Mouse (Mus musculus) lung, postnatal 0 days (tissue): ENCODE measurements around the gene Haghl. TPM values are rescaled to one million over a fixed set of nuclear protein-coding genes. Genes with fewer than 3 reads are reported as not detected.

Experiments used
- ATAC-seq: fragments of 200-750 bp; cut with Nextera tagmentation; 2 replicates; pipeline ENCODE4 v1.8.0; 2017; ENCODE audit warnings: moderate library complexity
- DNase-seq: peaks from one replicate; pipeline ENCODE4 v3.0.0-alpha.2; 2016; ENCODE audit warnings: low spot score
- H3K27ac ChIP-seq: fragments of 300-500 bp; sonication (generic); 2 replicates; pipeline ENCODE4 v1.5.1; 2014; ENCODE audit warnings: antibody characterized with exemption, mild to moderate bottlenecking, low read length, mixed read lengths
- H3K27me3 ChIP-seq: fragments of 300-500 bp; sonication (generic); replicated peaks from 2 replicates; pipeline ENCODE4 v1.6.1; 2014; ENCODE audit warnings: low read length, mixed read lengths; ENCODE audit not compliant: insufficient read depth
- H3K36me3 ChIP-seq: fragments of 300-500 bp; sonication (generic); 2 replicates; pipeline ENCODE4 v1.6.1; 2014; ENCODE audit warnings: low read length, mixed read lengths; ENCODE audit not compliant: insufficient read depth
- H3K4me1 ChIP-seq: fragments of 300-500 bp; sonication (generic); 2 replicates; pipeline ENCODE4 v1.6.1; 2014; ENCODE audit warnings: antibody characterized with exemption, low read depth, low read length, mixed read lengths; ENCODE audit not compliant: insufficient read depth
- H3K4me2 ChIP-seq: fragments of 300-500 bp; sonication (generic); replicated peaks from 2 replicates; pipeline ENCODE4 v1.6.1; 2014; ENCODE audit warnings: low read depth, mild to moderate bottlenecking, low read length, moderate library complexity, mixed read lengths
- H3K4me3 ChIP-seq: fragments of 300-500 bp; sonication (generic); 2 replicates; pipeline ENCODE4 v1.5.1; 2014; ENCODE audit warnings: low read depth, low read length
- H3K9ac ChIP-seq: fragments of 300-500 bp; sonication (generic); replicated peaks from 2 replicates; pipeline ENCODE4 v1.6.1; 2014; ENCODE audit warnings: low read depth, mild to moderate bottlenecking
- H3K9me3 ChIP-seq: fragments of 300-500 bp; sonication (generic); 2 replicates; pipeline ENCODE4 v1.6.1; 2016; ENCODE audit warnings: low read length, mixed read lengths
- CTCF ChIP-seq: IDR thresholded peaks from 2 replicates; pipeline ENCODE4 v1.5.1; 2016; ENCODE audit warnings: antibody characterized with exemption, mild to moderate bottlenecking
- EP300 ChIP-seq: IDR thresholded peaks from 2 replicates; pipeline ENCODE4 v1.6.1; 2016; ENCODE audit warnings: antibody characterized with exemption, mild to moderate bottlenecking, control low read depth
- WGBS: fragments of 180-500 bp; shearing (Covaris S2); extraction: QIAGEN DNeasy Blood & Tissue Kit; methylation state at CpG from one replicate; pipeline ENCODE4 v1.1.7; 2014; 5-methylcytosine and 5-hydroxymethylcytosine counted together
- polyA plus RNA-seq: library from polyadenylated mRNA; unstranded; fragments of >200 nt; fragmentation: Nextera tagmentation; extraction: Ambion mirVana; gene quantifications from 2 replicates; pipeline ENCODE4 v1.2.1, GENCODE M21; 2015

The Haghl gene
- polyA plus RNA-seq, 1 experiment from 2014 or later, result 42.7 TPM

GRCm38 (mm10) chr17:25791843-25792527 lies 6.5 kb upstream of the Haghl start:
- no peaks in the 10 kb centered on the region for H3K36me3 ChIP-seq
- no peak for TF ChIP-seq CTCF
- no peak for TF ChIP-seq EP300
- H3K4me3 ChIP-seq, result peak overlapping the region; percentile 68
- peak overlapping the region; percentile 39 for H3K9ac ChIP-seq
- 1% methylated on average over 45 of the region's 45 CpGs for WGBS
- H3K9me3 ChIP-seq, result no peaks in the 10 kb centered on the region
- H3K27ac ChIP-seq, result peak overlapping the region; percentile 76
- H3K27me3 ChIP-seq, result no peaks in the 10 kb centered on the region
- ATAC-seq, result peak; percentile 79
- DNase-seq, result peak; percentile 88
- H3K4me1 ChIP-seq, result peaks cover 9% of the 10 kb centered on the region; the same call in 1 of the 2 replicates
- peak overlapping the region; percentile 94 for H3K4me2 ChIP-seq

- TF ChIP-seq EP300 (no peak), CTCF (peak; percentile 18; the same call in 1 of the 2 replicates)
- no peak for DNase-seq
These were observed 5.9 kb upstream of the Haghl start for GRCm38 (mm10) chr17:25791320-25791842.

GRCm38 (mm10) chr17:25786781-25787504 lies 1.5 kb upstream of the Haghl start:
- Histone ChIP-seq H3K4me1 (peaks cover 8% of the 10 kb centered on the region; the same call in 1 of the 2 replicates), H3K9ac (no peak overlapping the region), H3K4me2 (no peak overlapping the region), H3K27me3 (no peaks in the 10 kb centered on the region), H3K36me3 (peaks cover 5% of the 10 kb centered on the region), H3K4me3 (no peak overlapping the region), H3K9me3 (no peaks in the 10 kb centered on the region), H3K27ac (no peak overlapping the region)
- ATAC-seq, result no peak
- DNase-seq, result no peak
- 91% methylated on average over 9 of the region's 9 CpGs for WGBS
- TF ChIP-seq CTCF, result no peak
- TF ChIP-seq EP300, result no peak

More at GRCm38 (mm10) chr17:25791320-25791842, 5.9 kb upstream of the Haghl start:
- no peak for ATAC-seq
- H3K9me3 ChIP-seq, result no peaks in the 10 kb centered on the region
- H3K4me1 ChIP-seq, result peaks cover 9% of the 10 kb centered on the region; the same call in 1 of the 2 replicates
- peak overlapping the region; percentile 39 for H3K9ac ChIP-seq
- H3K27me3 ChIP-seq, result no peaks in the 10 kb centered on the region
- H3K4me3 ChIP-seq, result peak overlapping the region; percentile 68
- 22% methylated on average over 19 of the region's 19 CpGs for WGBS
- H3K4me2 ChIP-seq, result peak overlapping the region; percentile 94
- H3K27ac ChIP-seq, result no peak overlapping the region
- no peaks in the 10 kb centered on the region for H3K36me3 ChIP-seq

- ATAC-seq, result no peak
These were observed 807 bp upstream of the Haghl start, which contains the start of gene Ccdc78 for GRCm38 (mm10) chr17:25786280-25786679. Gene Ccdc78, plus strand, starts transcription at chr17:25786580.

GRCm38 (mm10) chr17:25783861-25784574 lies 1.5 kb downstream of the Haghl start:
- Histone ChIP-seq H3K4me1 (peaks cover 8% of the 10 kb centered on the region; the same call in 1 of the 2 replicates), H3K9ac (no peak overlapping the region), H3K4me2 (no peak overlapping the region; the same call in 1 of the 2 replicates), H3K36me3 (peaks cover 15% of the 10 kb centered on the region), H3K27ac (no peak overlapping the region), H3K9me3 (no peaks in the 10 kb centered on the region), H3K27me3 (no peaks in the 10 kb centered on the region), H3K4me3 (no peak overlapping the region)
- DNase-seq (no peak), ATAC-seq (no peak)
- WGBS, result 62% methylated on average over 15 of the region's 15 CpGs
- no peak for TF ChIP-seq EP300
- no peak for TF ChIP-seq CTCF

More at GRCm38 (mm10) chr17:25786280-25786679, 807 bp upstream of the Haghl start, which contains the start of gene Ccdc78:
- WGBS, result 67% methylated on average over 3 of the region's 3 CpGs
- TF ChIP-seq EP300, result no peak
- TF ChIP-seq CTCF, result no peak
- Histone ChIP-seq H3K27me3 (no peaks in the 10 kb centered on the region), H3K4me3 (peak within 1 kb of the TSS; percentile 54), H3K4me2 (peak within 1 kb of the TSS; percentile 65), H3K4me1 (peaks cover 8% of the 10 kb centered on the region; the same call in 1 of the 2 replicates), H3K27ac (no peak within 1 kb of the TSS), H3K9ac (0 out of 2 replicates have a peak within 1 kb of the TSS, but pooled peaks have one; percentile 1), H3K9me3 (no peaks in the 10 kb centered on the region), H3K36me3 (peaks cover 7% of the 10 kb centered on the region)
- no peak for DNase-seq
